Mouse (Mus musculus): ENCODE data around the gene Prol1. TPM values are rescaled to one million over a fixed set of nuclear protein-coding genes. Genes with fewer than 3 reads are reported as not detected.

Prol1 gene
- polyA plus RNA-seq, 1 experiment from 2014 or later, result not detected

- Histone ChIP-seq H3K4me2 (ENCODE audit: low read depth, low read length) (no peak within 1 kb of the TSS), H3K9ac (replicated peaks; ENCODE audit: low read length) (no peak within 1 kb of the TSS), H3K27me3 (ENCODE audit: control insufficient read depth, insufficient read depth, low read length) (no peaks in the 10 kb centered on the region), H3K4me3 (ENCODE audit: low read depth, low read length) (no peak within 1 kb of the TSS), H3K4me1 (ENCODE audit: control insufficient read depth, insufficient read depth, low read length) (no peaks in the 10 kb centered on the region), H3K27ac (replicated peaks; ENCODE audit: low read depth, low read length) (no peak within 1 kb of the TSS), H3K9me3 (replicated peaks; ENCODE audit: control insufficient read depth, low read length) (no peaks in the 10 kb centered on the region), H3K36me3 (replicated peaks; ENCODE audit: control insufficient read depth, insufficient read depth, low read depth, low read length) (no peaks in the 10 kb centered on the region)
- ATAC-seq (replicated peaks; ENCODE audit: insufficient number of reproducible peaks, low FRiP score, low TSS enrichment, low read depth), result no peak
- 77% methylated on average over 4 of the region's 4 CpGs for WGBS
- DNase-seq (ENCODE audit: low spot score), result no peak
Observed at GRCm38 (mm10) chr5:88375808-88376207, 58.7 kb downstream of the Prol1 start, which contains the start of gene Amtn. Amtn (plus strand) TSS chr5:88376108.

Other genes starting within 250 kb of the Prol1 start
- not detected in 2 replicates for gene Smr2, start 230.8 kb upstream of the Prol1 start, polyA plus RNA-seq (2014; fragmentation: Nextera tagmentation; extraction: Ambion mirVana)
- not detected in 2 replicates for gene Gm11116, start 205.8 kb upstream of the Prol1 start, polyA plus RNA-seq (2014; fragmentation: Nextera tagmentation; extraction: Ambion mirVana)
- gene Gm11115, start 163.2 kb upstream of the Prol1 start, polyA plus RNA-seq (2014; fragmentation: Nextera tagmentation; extraction: Ambion mirVana), result not detected in 2 replicates
- gene Gm7714, start 48.4 kb upstream of the Prol1 start, polyA plus RNA-seq (2014; fragmentation: Nextera tagmentation; extraction: Ambion mirVana), result not detected in 2 replicates
- not detected in 2 replicates for gene Amtn, start 58.8 kb downstream of the Prol1 start, polyA plus RNA-seq (2014; fragmentation: Nextera tagmentation; extraction: Ambion mirVana)
- 0.70 and 0.94 TPM in 2 replicates for gene Ambn, start 138.7 kb downstream of the Prol1 start, polyA plus RNA-seq (2014; fragmentation: Nextera tagmentation; extraction: Ambion mirVana)
- not detected in 2 replicates for gene Enam, start 170.7 kb downstream of the Prol1 start, polyA plus RNA-seq (2014; fragmentation: Nextera tagmentation; extraction: Ambion mirVana)
- gene Jchain, start 210.6 kb downstream of the Prol1 start, polyA plus RNA-seq (2014; fragmentation: Nextera tagmentation; extraction: Ambion mirVana), result 0.35 and 0.39 TPM in 2 replicates
- gene Utp3, start 237.2 kb downstream of the Prol1 start, polyA plus RNA-seq (2014; fragmentation: Nextera tagmentation; extraction: Ambion mirVana), result 75.6 and 76.0 TPM in 2 replicates
- gene Rufy3, start 247.7 kb downstream of the Prol1 start, polyA plus RNA-seq (2014; fragmentation: Nextera tagmentation; extraction: Ambion mirVana), result 34.1 and 39.9 TPM in 2 replicates

All from embryonic facial prominence, embryonic 11.5 days (tissue).